Mouse (Mus musculus) heart, postnatal 14 days (tissue): ENCODE results near the gene Rbm44. TPM values are rescaled to one million over a fixed set of nuclear protein-coding genes. Genes with fewer than 3 reads are reported as not detected.

Experiments
- DNase-seq, 2 experiments: peaks; one replicate each; pipeline ENCODE4 v3.0.0; 2021 to 2022
- intact Hi-C: fragments of 180-260 bp; cut with DNase I; formaldehyde crosslinking; loops from one replicate; pipeline ENCODE4 v1.15.1; 2025
- total RNA-seq, 2 experiments: library from RNA; stranded (reverse); gene quantifications; 2 replicates each; pipeline ENCODE4 v1.2.3; 2021

Rbm44 gene
- total RNA-seq, 2 experiments from 2014 or later: 0.10 to 0.12 TPM

DNA sequence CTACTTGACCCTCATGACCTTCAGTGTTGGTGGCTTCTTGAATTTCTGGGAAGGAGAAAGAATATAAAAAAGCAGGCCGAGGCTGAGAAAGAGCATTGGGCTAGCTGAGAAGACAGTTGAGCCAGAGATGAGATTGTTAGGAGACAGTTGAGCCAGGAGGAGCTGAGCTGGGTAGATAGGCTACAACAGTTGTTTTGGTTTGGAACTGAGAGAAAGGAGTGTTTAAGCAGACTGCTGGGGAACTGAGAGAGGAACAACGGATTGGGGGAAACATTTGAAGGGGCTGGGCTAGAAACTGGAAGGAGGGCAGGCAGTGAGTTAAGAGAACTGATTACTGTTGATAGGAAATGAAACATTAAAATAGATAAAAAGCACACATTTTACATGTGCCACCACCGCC is 31.1 kb downstream of the Rbm44 start:
- intact Hi-C loops: loop anchor here (5.0 kb wide), 1 partner anchor 204 kb away; no protein-coding TSS in a partner anchor
- DNase-seq: no peak

DNA sequence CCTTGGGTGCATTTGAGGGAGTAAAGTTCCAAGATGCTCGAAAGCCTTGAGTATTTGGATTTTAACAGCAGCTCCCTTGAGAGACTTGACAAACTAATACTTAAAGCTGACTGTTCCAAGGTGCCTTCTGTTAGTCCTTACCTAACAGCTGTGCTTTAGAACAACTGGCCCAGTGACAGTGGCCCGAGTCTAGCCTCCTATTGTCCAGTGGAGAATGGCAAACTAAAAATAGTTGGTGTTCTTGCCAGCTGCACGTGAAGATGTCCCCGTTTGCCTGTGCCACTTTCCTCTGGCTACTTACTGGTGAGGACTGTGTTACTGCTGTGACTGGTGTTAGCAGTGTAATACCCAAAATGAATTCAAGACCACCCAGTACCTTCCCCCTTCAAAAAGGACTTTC is 32.0 kb downstream of the Rbm44 start:
- intact Hi-C loops: loop anchor here (5.0 kb wide), 1 partner anchor 205 kb away; no protein-coding TSS in a partner anchor
- peak; percentile 24 to 38 for DNase-seq

DNA sequence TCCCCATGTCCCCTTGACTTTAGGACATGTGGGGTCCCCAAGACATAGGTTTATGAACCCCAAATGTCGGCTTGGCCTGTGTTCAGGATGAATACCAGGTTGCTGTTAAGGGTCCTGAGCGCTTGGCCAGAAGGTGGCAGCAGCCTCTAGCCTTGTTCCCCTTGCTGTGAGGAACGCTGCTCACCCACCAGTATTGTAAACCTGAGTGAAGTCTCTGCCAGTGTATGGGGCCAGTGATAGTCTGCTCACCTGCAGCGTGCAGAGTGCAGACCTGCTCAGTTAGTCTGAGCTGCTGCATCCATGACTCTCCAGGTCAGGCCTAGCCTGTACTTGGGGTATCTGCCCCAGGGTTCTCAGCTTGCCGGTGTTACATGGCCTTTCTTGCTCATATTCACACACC is 34.2 kb downstream of the Rbm44 start:
- intact Hi-C loops: loop anchor here (1.0 to 5.0 kb wide), 2 partner anchors 60 to 207 kb away; no protein-coding TSS in a partner anchor
- DNase-seq: peak; percentile 68 to 76

DNA sequence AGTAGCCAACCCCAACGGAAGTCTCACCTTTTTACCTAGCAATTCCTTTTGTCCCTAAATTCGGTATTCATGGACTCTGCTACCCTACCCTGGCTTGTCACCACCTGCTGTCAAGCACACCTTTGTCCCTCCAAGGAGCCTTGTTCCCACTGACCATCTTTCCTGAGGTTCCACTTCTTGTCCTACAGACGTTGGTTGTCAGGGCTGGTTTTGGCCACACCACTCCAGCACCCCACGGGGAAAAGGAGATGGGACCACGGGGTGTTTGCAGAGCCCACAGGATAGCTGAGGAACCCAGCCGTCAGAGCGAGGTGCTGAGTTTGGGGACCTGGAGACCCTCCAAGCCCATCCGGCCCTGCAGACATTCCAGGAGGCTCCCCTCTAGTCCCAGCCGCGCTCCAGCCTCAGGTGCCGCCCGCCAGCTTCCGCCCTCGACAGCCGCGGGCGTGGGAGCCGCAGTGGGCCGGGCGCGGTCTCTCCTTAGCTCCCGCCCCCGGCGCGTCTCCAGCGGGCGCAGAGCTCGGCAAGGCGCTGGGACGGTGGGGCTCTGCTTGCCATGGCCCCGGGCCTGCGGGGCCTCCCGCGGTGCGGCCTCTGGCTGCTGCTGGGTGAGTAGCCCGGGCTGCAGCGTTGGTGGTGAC is 34.8 kb downstream of the Rbm44 start, which contains the start of gene Ramp1:
Gene Ramp1 (plus strand): TSS at position 290 of the 641 bp plus-strand sequence.
- DNase-seq: peak; percentile 64
- intact Hi-C loops: loop anchor here (1.0 to 5.0 kb wide), 3 partner anchors 32 to 207 kb away; no protein-coding TSS in a partner anchor

DNA sequence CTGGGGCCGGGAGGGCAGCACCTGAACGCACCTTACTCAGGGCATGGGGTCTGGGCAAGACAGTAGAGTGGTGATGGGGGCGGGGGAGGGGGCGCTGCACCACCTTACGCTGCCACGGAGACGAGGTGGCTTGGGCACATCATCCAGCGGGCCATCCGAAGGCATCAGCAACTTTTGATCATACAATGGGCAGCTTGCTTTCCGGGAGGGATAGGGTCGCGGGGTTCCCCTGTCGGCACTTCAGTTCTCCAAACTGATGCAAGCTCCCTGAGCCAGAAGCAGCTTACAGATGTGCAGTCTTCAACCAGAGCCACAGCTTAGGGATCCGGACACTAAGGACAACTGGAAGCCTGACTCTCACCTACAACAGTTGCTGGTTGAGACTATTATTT is 35.3 kb downstream of the Rbm44 start:
- intact Hi-C loops: loop anchor here (1.0 kb wide), 1 partner anchor 31 kb away; no protein-coding TSS in a partner anchor
- no peak for DNase-seq

DNA sequence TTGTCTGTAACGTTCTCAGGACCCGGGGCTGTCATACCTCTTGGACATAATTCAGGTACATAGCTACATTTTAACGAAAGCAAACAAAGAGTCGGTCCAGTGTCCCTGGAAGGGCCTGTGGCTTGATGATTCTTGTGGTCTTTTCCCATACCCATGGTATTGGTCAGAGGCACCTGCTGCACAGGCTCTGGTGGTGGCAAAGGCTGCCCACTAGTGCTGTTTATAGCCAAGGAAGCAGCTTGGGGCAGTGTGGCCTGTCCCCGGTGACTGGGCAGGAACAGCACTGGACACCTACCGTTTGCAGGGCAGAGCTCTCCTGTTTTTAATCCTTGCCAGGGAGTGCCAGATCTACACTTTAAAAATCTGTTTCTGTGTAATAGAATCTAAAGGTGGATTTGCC is 35.8 kb downstream of the Rbm44 start:
- intact Hi-C loops: loop anchor here (1.0 kb wide), 1 partner anchor 31 kb away; no protein-coding TSS in a partner anchor
- peak in 1 of 2 experiments; percentile 21 for DNase-seq

DNA sequence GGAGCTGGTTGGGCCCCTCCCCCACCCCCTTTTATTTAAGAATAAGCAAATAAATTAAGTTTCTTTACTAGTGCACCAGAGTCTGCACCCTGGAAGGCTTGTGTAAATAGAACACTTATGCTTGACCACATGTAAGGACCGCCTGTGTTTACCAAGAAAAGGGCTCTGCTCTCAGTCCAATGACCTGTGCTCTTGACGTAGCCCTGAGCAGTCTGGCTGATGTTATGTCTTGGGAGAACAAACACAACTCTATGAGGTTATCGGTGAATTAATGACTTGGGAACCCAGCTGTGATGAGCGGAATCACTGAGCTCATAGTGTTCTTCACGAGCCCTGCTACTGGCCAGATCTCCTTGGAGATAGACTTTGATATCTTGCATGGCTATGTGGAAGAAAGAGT is 36.4 kb downstream of the Rbm44 start:
- no peak for DNase-seq
- intact Hi-C loops: no loop called here

DNA sequence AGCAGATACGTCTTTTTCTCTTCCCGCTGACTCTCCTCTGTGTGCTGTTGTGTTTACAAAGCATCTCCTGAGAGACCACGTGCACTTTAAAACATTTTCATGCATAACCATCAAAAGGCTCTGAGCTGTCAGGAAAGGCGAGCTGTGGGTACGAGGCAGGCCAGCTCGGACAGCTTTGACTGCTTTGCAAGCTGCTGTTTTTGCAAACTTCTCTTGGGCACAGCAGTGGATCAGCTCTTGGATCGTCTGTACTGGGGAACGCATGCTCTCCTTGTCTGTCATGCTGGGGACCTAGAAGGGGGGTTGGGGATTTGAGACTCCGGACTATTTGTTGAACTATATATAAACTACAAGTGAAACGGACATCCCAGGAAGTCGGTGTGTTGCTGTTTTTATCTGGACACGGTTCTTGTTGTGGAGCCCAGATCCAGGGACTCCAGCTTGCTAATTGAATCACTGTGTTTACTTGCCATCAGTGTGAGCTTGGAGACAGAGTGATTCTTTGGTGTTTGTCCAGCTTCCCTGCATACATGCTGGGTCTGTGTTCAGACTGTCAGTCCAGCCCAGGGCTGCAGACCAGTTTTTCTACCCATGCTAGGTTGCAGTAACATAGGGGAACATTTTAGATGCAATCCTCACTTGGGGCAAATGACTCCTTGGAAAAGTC is 37.0 kb downstream of the Rbm44 start:
- intact Hi-C loops: no loop called here
- peak in 1 of 2 experiments; percentile 29 for DNase-seq

DNA sequence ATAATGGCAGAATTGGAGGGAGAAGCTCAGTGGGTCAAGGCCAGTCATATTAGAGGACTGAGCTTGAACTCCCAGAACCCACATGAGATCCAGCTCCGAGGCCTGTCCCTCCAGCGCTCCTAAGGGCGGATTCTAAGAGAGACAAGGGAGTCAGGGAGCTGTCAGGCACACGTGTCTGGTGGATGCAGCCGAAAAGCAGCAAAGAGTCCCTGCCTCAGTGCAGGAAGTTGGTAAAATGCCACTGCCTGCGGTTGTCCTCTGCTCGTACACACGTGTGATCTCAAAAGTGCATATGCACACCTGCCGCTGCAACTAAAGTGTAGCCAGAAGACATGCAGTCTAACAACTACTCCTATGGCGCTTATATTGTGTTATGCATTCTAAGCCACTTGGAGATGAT is 38.4 kb downstream of the Rbm44 start:
- intact Hi-C loops: no loop called here
- DNase-seq: no peak

DNA sequence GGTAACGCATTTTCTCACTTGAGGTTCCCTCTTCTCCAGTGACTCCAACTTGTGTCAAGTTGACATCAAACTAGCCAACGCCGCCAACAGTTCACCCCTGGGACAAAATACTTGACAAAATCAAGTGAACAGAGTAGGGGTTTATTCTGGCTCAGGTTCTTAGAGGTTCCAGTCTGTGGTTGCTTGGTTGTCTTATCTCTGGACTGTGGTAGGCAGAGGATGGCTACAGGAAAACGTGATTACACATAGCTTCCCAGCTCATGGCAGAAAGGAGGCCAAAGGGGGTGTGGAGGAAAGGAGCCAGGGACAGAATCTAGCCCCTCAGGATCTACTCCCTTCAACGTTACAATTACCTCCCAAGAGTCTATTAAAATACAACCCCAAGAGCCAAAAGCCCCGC is 41.8 kb downstream of the Rbm44 start:
- no peak for DNase-seq
- intact Hi-C loops: no loop called here

DNA sequence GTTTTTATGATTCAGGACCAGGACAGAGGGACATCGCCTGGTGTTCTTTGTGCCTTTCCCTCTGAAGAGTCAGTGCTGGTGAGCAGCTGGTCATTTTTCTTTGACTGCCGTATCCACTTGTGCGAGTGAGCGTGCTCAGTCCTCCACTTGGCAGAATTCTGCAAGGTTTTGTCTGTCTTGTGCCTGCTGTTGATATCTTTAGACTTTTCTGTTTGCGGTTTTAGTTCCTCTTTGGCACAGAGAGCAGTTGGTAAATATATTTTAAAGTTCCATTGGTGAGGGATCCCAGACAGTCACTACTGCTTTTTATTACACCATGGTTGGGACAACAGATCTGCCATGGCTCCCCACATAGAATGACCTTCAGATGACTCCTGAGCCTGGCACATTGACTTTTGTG is 42.4 kb downstream of the Rbm44 start:
- no peak for DNase-seq
- intact Hi-C loops: no loop called here

DNA sequence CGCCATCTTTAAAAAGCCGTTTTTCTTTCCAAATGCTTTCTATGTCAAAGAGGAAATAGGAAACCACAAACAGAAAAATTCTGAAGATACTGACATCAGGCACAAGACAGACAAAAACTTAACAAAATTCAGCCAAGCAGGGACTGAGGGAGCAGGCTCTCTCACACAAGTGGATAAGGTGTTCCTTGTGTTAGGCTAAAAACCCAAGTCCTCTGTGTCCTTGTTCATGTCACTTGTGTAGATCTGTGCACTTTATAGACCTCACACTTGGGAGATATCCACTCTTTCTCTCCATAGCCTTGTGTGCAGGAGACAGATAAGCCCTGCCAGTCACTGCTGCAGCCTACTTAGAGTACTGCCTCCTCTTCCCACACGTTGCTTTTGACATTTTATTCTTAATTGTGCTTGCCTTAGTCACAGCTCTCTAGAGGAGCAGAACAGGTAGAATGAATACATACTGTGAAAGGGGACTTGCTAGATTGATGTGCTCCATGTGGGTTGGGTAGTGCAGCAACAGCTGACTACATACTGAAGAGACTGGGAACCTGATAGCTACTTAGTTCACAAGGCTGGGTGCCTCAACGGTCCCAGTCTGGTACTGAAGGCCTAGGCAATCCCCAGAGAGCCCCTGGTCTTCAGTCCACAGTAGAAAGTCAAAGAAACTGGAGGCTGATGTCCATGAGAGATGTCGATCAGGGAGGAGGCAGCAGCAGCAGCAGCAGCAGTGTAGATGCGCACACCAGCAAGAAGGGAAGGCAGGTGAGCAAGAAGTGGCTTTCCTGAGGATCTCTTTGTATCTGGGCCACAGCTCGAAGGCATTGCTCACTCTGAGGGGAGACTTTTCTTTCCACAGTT is 43.1 kb downstream of the Rbm44 start:
- intact Hi-C loops: no loop called here

DNA sequence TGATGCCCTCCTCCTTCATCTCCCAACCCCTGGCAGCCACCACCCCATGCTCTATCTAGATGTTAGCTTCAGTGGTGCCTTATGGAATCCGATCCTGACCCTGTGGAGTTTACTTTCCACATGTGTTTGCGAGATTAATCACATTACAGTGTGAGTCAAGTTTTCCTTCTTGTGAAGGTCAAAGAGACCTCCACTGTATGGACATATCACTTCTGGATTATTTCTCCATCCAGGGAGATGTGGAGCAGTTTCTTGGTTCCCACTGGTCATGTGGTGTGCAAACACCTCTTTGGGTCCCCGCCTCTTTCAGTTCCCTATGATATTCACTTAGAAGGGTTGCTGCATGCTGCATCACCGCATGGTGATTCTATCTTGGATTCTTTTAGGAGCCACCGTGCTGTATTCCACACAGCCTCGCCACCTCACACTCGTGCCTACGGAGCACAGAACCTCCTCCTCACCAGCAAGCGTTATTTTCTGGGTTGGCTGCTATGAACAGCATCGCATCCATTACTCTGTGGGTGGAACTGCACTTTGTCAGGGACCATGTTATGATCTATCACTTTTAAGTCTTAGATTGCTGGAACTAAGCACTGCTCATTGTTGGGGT is 44.1 kb downstream of the Rbm44 start:
- no peak for DNase-seq
- intact Hi-C loops: no loop called here

More for the DNA sequence above, 43.1 kb downstream of the Rbm44 start:
- DNase-seq: no peak

DNA sequence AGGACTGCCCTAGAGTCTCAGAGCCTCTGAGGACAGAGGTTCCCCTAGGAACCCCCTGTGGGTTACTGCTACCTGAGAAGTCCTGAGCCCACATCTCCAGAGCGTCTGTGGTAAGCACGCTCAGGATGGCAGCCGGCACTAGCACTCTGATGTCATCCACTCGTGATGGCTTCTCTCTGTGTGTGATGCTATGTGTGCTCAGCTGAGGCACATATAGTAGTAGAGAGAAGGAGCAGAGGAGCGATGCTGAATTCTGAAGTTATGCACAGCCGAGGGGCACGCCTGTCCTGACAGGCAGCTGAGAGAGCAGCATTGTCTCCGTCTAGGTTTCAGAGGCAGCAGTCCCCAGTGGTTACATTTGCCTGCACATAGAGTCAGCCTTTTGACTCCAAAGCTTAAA is 47.3 kb downstream of the Rbm44 start:
- intact Hi-C loops: no loop called here
- no peak for DNase-seq

DNA sequence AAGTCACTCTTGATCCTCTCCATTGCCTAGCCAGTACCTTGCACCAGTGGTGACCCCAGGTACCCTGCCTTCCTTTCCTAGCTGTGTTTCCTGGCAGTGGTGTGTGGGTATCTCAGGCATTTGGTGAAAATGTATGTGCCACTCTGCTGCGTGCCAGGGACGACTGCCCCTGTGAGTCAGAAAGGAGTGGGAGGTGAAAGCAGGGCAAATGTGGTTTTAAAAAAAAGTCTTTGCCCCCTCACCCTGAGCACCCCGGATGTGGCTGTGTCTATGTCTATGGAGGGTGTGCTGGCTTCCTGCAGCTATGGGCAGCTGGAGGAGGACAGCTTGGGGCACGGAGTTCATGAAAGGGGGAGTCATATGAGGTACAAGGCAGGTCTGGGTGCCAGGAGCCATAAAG is 48.4 kb downstream of the Rbm44 start:
- intact Hi-C loops: no loop called here
- DNase-seq: no peak

DNA sequence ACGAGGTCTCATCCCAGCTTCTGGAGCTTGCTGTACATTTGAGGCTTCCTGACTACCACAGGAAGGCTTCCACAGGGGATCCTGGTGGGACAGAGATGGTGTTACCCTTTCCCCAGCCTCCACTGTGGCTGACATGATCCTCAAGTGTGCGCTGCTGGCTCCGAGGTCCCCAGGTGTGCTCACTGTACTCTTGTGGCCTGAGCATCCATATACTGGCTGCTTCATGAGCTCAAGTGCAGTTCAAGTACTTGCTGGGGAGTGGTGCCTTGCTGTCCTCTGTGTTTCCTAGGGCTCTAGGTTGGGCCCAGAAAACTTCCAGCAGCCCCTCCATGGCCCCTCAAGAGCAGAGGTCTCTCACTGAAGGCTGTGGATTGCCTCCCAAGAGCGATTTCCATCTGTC is 48.8 kb downstream of the Rbm44 start:
- intact Hi-C loops: no loop called here
- DNase-seq: no peak

DNA sequence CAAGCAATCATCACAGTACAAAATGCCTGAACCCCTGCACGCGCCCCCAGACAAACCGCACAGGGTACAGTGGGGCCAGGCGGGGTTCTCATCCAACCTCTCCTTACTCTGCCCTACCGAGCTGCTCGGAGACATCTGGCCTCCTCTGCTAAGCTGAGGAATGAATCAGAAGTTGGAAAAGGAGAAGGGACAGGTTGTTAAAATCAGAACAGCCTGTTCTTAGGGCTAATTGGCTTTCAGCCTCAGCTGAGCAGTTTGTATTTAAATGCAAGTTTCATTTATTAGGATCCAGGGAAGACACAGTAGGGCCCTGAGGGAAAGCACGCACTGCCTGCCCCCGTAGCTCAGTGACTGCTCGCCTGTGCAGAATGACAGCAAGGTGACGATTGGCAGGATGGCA is 54.9 kb downstream of the Rbm44 start:
- intact Hi-C loops: no loop called here
- no peak for DNase-seq

DNA sequence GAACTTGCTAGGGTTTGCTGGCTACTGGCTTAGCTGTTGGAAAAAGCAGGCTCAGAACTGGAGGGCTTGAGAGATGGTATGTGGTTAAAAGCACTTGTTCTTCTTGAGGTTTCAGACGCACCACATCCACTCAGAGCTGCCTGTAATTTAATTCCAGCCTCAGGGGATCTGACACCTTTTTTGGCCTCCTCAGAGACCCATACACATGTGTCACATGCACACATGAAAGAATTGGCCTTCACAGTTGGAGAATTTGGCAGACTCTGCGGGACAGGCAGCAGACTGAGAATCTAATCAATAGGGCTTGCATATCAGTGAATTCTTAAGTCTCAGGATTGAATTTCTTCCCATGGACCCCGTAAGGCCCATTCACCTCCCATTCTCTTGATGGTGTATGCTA is 56.2 kb downstream of the Rbm44 start:
- no peak for DNase-seq
- intact Hi-C loops: no loop called here

DNA sequence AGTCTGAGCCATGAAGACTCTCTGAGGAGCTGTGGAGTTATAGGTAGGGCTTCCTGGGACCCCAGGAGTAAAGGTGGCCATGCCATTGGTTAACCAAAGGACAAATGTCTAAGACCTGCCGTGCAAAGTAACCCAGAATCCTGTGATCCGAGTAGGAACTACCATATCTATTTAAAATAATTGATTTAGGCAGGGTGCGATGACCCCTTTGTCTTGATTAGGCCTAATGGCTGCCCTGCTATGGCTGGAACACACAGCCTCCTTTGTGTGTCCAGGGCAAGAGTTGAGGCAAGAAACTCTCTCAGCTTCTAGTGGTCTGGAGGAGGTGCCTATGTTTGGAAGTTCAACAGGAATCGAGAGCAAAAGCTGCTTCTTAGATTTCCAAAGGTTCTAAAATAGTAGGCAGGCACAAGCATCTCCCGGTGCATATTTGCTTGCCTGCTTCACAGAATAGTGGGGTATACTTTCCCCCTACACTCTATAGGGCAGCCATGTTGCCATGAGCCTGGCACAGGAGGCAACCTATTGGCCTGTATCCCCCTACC is 59.4 kb downstream of the Rbm44 start:
- no peak for DNase-seq
- intact Hi-C loops: no loop called here

DNA sequence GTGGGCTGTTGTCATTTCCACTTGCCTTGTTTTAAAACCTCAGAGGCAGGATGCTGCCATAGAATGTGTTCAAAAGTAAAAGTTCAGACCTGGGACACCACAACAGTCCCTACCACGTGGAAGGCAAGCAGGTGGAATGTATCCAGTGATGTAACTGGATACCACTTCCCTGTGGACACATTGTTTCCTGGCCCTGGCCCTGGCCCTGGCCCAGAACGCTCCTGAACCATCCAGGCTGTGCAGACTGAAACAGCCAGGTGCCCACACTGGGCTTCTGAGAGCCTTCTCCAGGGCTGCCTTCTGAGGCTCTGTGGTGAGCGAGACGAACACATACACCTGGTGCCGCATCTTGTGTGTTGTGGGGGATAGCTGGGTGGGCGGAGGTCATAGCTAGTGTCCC is 60.8 kb downstream of the Rbm44 start:
- DNase-seq: no peak
- intact Hi-C loops: no loop called here
